Mouse (Mus musculus): ENCODE data around the gene Arl4d. TPM values are rescaled to one million over a fixed set of nuclear protein-coding genes. Genes with fewer than 3 reads are reported as not detected.
A peak's percentile ranks its signal among the peaks of the same experiment; 100 is the strongest.
"Not testable (repeated sequence)": the region's sequence is repeated elsewhere in the genome, so short reads cannot be mapped to it uniquely, and the experiment has no call there.

The Arl4d gene
- total and polyA plus RNA-seq, 2 experiments from 2014 or later: 8.1 to 11.3 TPM

- Histone ChIP-seq H3K4me2 (ENCODE audit: low read depth, low read length) (peak overlapping the region; percentile 43), H3K27ac (ENCODE audit: low read depth) (peak overlapping the region; percentile 96), H3K9ac (replicated peaks; ENCODE audit: low read depth, low read length) (peak overlapping the region; percentile 73), H3K4me3 (ENCODE audit: low read depth, low read length) (peak overlapping the region; percentile 35)
- TF ChIP-seq EP300 (IDR thresholded peaks at IDR 0.05; ENCODE audit: low read depth): peak; percentile 83
- not testable (repeated sequence) for H3K4me1 ChIP-seq (ENCODE audit: control insufficient read depth, insufficient read depth); H3K36me3 ChIP-seq (replicated peaks; ENCODE audit: control insufficient read depth, insufficient read depth, low read length); H3K9me3 ChIP-seq (replicated peaks; ENCODE audit: control insufficient read depth, low read length); H3K27me3 ChIP-seq (ENCODE audit: control insufficient read depth, insufficient read depth, low read length)
- DNase-seq (ENCODE audit: low spot score) (peak; percentile 90), ATAC-seq (ENCODE audit: insufficient read depth, low read depth) (peak; percentile 85)
- under 1% methylated on average over 37 of the region's 40 CpGs for WGBS
Measured at GRCm38 (mm10) chr11:101657886-101658750, 7.2 kb upstream of the Arl4d start.

DNA sequence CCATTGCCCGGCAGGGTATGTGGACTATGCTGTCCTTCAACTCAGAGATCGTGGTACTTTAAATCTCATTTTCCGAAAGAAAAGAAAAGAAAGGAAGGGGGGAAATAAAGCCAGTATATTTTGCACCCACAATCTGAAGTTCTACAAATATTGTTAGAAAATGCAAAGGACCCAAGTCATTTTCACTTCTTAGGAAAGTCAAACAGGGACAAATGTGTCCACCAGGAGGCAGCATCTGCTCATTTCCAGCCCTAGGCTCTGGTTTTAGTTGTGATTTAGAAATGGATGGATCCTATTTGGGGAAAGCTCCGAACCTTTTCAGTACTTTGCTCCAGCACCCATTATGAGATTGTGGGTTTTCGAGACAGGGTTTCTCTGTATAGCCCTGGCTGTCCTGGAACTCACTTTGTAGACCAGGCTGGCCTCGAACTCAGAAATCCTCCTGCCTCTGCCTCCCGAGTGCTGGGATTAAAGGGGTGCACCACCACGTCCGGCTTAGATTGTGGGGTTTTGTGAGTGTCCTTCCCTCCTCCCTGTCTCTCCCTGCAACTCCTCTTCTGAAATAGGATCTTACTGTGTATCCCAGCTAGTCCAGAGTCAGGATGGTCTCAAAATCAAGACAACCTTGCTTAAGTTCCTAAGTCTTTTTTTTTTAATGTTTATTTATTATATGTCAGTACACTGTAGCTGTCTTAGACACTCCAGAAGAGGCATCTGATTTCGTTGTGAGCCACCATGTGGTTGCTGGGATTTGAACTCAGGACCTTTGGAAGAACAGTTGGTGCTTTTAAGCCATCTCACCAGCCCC is 6.4 kb upstream of the Arl4d start:
- WGBS: 32% methylated on average over 10 of the region's 10 CpGs

GRCm38 (mm10) chr11:101661191-101661590 is 4.2 kb upstream of the Arl4d start:
- Histone ChIP-seq H3K27me3 (ENCODE audit: control insufficient read depth, insufficient read depth, low read length) (no peaks in the 10 kb centered on the region), H3K4me1 (ENCODE audit: control insufficient read depth, insufficient read depth) (peaks cover 4% of the 10 kb centered on the region; the same call in 1 of the 2 replicates), H3K36me3 (replicated peaks; ENCODE audit: control insufficient read depth, insufficient read depth, low read length) (no peaks in the 10 kb centered on the region), H3K4me2 (ENCODE audit: low read depth, low read length) (no peak overlapping the region), H3K27ac (ENCODE audit: low read depth) (no peak overlapping the region), H3K9me3 (replicated peaks; ENCODE audit: control insufficient read depth, low read length) (no peaks in the 10 kb centered on the region), H3K9ac (replicated peaks; ENCODE audit: low read depth, low read length) (no peak overlapping the region), H3K4me3 (ENCODE audit: low read depth, low read length) (no peak overlapping the region)
- no peak for TF ChIP-seq EP300 (IDR thresholded peaks at IDR 0.05; ENCODE audit: low read depth)
- TF ChIP-seq CTCF (IDR thresholded peaks at IDR 0.05; ENCODE audit: low read depth): no peak
- 66% methylated on average over 7 of the region's 7 CpGs for WGBS
- ATAC-seq (ENCODE audit: insufficient read depth, low read depth) (no peak), DNase-seq (ENCODE audit: low spot score) (no peak)

More for the DNA sequence above, 6.4 kb upstream of the Arl4d start:
- DNase-seq (ENCODE audit: low spot score) (peak; percentile 84), ATAC-seq (ENCODE audit: insufficient read depth, low read depth) (peak; percentile 28; the same call in 1 of the 2 replicates)
- H3K9ac ChIP-seq (replicated peaks; ENCODE audit: low read depth, low read length): no peak overlapping the region
- H3K9me3 ChIP-seq (replicated peaks; ENCODE audit: control insufficient read depth, low read length): no peaks in the 10 kb centered on the region
- peak overlapping the region; percentile 28; the same call in 1 of the 2 replicates for H3K4me2 ChIP-seq (ENCODE audit: low read depth, low read length)
- H3K4me1 ChIP-seq (ENCODE audit: control insufficient read depth, insufficient read depth): peaks cover 4% of the 10 kb centered on the region; the same call in 1 of the 2 replicates
- no peaks in the 10 kb centered on the region for H3K36me3 ChIP-seq (replicated peaks; ENCODE audit: control insufficient read depth, insufficient read depth, low read length)
- no peak overlapping the region for H3K4me3 ChIP-seq (ENCODE audit: low read depth, low read length)
- H3K27me3 ChIP-seq (ENCODE audit: control insufficient read depth, insufficient read depth, low read length): no peaks in the 10 kb centered on the region
- TF ChIP-seq CTCF (IDR thresholded peaks at IDR 0.05; ENCODE audit: low read depth) (peak; percentile 88), EP300 (IDR thresholded peaks at IDR 0.05; ENCODE audit: low read depth) (no peak)
- H3K27ac ChIP-seq (ENCODE audit: low read depth): peak overlapping the region; percentile 96

- Histone ChIP-seq H3K4me1 (ENCODE audit: control insufficient read depth, insufficient read depth) (peaks cover 4% of the 10 kb centered on the region; the same call in 1 of the 2 replicates), H3K4me3 (ENCODE audit: low read depth, low read length) (no peak overlapping the region), H3K4me2 (ENCODE audit: low read depth, low read length) (no peak overlapping the region), H3K36me3 (replicated peaks; ENCODE audit: control insufficient read depth, insufficient read depth, low read length) (no peaks in the 10 kb centered on the region), H3K9ac (replicated peaks; ENCODE audit: low read depth, low read length) (no peak overlapping the region), H3K9me3 (replicated peaks; ENCODE audit: control insufficient read depth, low read length) (no peaks in the 10 kb centered on the region), H3K27ac (ENCODE audit: low read depth) (no peak overlapping the region), H3K27me3 (ENCODE audit: control insufficient read depth, insufficient read depth, low read length) (no peaks in the 10 kb centered on the region)
- no peak for TF ChIP-seq CTCF (IDR thresholded peaks at IDR 0.05; ENCODE audit: low read depth)
- no peak for TF ChIP-seq EP300 (IDR thresholded peaks at IDR 0.05; ENCODE audit: low read depth)
- DNase-seq (ENCODE audit: low spot score) (no peak), ATAC-seq (ENCODE audit: insufficient read depth, low read depth) (no peak)
- 36% methylated on average over 5 of the region's 5 CpGs for WGBS
Measured at GRCm38 (mm10) chr11:101661786-101662185, 3.6 kb upstream of the Arl4d start.

GRCm38 (mm10) chr11:101663229-101664027 is 1.9 kb upstream of the Arl4d start:
- TF ChIP-seq EP300 (IDR thresholded peaks at IDR 0.05; ENCODE audit: low read depth) (no peak), CTCF (IDR thresholded peaks at IDR 0.05; ENCODE audit: low read depth) (no peak)
- H3K4me1 ChIP-seq (ENCODE audit: control insufficient read depth, insufficient read depth): peaks cover 2% of the 10 kb centered on the region; the same call in 1 of the 2 replicates
- no peak overlapping the region for H3K4me3 ChIP-seq (ENCODE audit: low read depth, low read length)
- no peak for ATAC-seq (ENCODE audit: insufficient read depth, low read depth)
- 34% methylated on average over 11 of the region's 11 CpGs for WGBS
- H3K9me3 ChIP-seq (replicated peaks; ENCODE audit: control insufficient read depth, low read length): no peaks in the 10 kb centered on the region
- no peak for DNase-seq (ENCODE audit: low spot score)
- no peak overlapping the region for H3K4me2 ChIP-seq (ENCODE audit: low read depth, low read length)
- no peak overlapping the region for H3K27ac ChIP-seq (ENCODE audit: low read depth)
- H3K27me3 ChIP-seq (ENCODE audit: control insufficient read depth, insufficient read depth, low read length): no peaks in the 10 kb centered on the region
- H3K9ac ChIP-seq (replicated peaks; ENCODE audit: low read depth, low read length): no peak overlapping the region
- no peaks in the 10 kb centered on the region; the same call in 1 of the 2 replicates for H3K36me3 ChIP-seq (replicated peaks; ENCODE audit: control insufficient read depth, insufficient read depth, low read length)

All from heart, postnatal 0 days (tissue).